Mouse (Mus musculus) fibroblast of lung, adult 2 months (primary cell): ENCODE measurements around the gene Tmc4.
A peak's percentile ranks its signal among the peaks of the same experiment; 100 is the strongest.

Experiments
- DNase-seq: peaks from one replicate; pipeline ENCODE4 v3.0.0-alpha.2; 2011; ENCODE audit warnings: low read depth

The Tmc4 gene

DNA sequence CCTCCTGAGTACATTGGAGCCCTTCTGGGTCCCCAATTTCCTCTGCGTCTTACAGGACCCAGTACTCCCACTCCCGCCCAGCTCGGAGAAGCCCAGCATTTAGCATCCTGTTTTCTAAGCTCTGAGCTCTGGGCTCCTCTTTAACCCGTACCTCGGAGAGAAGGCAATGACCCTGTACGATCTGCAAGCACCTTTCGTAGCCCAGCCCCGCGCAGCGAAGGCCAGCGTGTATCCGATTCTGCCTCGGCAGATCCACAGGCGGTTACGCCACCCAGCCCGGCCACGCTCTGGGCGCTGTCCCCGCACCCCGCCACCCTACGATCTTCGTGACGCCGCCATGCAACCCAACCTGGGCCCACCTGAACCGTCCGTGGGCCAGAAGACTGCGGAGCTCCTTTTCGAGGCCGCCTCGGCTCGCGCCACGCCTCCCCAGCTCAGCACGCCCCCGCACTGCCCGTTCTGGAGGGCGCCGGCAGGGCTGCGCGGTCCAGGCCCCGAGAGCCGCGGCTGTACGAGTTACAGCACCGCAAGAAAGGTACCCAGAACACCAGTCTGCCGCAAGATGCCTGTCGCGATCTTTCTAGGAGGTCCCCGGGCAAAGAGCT lies 15.1 kb upstream of the Tmc4 start, which contains the start of gene Tsen34:
Tsen34 (plus strand) TSS at position 482 of the 605 bp plus-strand sequence.
- DNase-seq = no peak

DNA sequence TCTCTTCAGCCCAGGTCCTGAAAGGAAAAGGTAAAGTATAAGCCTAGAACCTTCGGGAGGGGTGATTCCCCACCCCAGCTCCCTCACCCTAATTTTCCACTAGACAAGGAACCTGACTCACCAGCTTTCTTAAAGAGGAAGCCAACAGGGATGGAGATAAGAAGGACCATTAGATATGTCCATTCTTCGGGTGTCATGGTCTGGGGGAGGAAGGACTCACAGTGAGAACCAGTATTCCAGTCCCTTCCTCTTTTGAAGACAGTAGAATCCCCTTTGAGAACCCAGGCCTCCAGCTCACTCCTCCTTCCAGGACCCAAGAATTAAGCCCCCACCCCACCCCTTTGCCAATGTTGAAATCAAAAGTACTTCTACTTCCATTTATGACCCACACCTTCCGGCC lies 14.6 kb upstream of the Tmc4 start:
- no peak for DNase-seq

DNA sequence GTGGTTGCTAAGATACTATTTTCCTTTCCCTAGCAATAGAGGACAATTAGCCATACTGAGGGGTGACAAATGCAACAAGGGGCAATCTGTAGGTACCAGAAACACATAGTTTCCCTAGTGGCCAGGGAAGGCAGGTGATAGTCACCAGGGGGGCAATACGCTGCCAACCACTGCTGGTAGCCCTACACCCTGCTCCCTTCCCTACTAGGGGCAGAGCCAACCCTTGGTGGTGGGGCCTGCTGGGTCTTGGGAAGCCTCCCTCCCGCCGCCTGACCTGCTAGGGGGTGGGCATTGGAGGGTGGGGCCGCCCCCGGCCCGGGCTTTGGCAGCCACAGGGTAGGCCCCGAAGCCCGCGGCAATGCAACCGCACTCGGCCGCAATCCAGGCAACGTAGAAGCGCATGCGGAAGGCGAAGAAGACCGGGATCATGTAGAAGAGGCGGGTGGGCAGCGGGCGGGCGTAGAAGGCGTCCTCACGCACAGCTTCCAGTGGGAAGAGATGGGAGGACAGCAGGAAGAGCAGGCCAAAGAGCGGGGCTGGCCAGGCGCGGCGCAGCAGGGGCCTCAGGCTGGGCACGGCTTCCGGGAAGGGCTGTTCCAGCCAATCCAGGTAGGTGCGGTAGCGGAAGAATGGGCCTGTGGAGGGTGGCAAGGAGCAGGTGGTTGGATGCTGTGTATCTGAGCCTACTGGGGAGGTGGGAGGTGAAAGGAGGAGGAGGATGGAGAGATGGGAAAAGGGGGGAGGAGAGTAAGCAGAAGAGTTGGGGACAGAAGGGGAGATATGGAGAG lies 8.2 kb upstream of the Tmc4 start:
- DNase-seq = no peak

DNA sequence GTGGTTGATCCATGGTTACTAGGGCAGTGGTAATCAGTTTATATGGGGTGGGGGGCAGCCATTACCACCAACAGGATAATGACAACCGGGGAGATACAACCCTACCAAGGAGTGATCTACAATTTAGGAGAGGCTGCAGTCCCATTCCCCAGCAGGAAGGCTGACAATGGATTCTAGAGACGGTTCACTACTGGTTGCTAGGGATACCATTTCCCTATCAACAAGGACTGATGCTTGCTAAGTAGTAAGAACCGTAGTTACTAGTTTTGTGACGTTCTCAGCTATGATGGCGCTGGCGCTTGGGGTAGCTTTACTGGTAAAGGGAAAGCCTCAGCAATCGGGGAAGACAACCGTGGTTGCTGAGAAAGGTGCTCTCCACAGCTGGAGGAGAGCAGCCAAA lies 7.3 kb upstream of the Tmc4 start:
- no peak for DNase-seq

DNA sequence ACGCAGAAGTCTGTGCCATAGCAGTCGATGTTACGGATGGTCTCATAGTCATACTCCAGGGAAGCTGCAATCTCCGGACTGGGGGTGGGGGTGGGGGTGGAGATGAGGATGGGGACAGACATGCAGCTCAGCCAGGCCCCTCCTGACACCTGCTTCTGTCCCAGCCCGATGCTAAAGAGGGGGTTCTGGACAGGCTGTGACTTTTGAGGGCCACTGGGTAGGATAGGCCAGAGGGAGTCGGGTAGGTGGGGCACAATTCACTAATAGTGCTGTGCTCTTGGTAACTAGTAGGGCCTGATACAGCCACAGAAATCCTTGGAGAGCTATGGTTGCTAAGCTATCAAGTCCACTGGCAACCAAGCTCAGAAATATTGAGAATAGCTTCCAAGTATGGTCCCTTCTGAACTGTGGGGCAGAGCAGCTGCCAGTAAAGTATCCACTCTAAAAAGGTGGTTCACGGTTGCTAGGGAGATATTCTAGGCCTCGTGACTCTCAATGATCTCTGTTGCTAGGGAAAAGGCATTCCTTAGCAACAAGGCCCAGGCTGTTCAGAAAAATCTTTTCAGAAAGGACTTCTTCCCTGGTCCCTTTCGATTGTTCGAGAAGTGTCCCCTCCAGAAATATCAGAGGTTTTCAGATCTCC lies 6.7 kb upstream of the Tmc4 start:
- DNase-seq = no peak

- no peak for DNase-seq
Observed at GRCm38 (mm10) chr7:3676371-3676770, 982 bp downstream of the Tmc4 start.

DNA sequence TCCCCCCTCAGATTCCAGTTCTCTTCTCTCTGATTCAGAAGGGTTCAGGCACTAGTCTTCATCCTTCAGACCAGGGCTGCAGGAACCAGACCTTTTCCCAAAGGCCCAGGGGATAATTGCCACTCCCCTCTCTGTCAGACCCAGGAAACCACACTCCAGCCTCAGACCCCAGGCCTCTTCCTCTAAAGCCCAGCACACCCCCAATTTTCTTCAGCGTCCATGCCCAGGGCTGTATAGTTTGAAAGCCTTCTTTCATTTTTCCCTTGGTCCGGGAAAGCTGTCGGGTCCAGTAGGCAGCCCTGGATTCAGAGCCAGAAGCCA lies 2.2 kb downstream of the Tmc4 start:
- DNase-seq = no peak

GRCm38 (mm10) chr7:3674507-3675227 lies 2.7 kb downstream of the Tmc4 start:
- peak; percentile 9 for DNase-seq

- DNase-seq = no peak
Observed at GRCm38 (mm10) chr7:3666921-3667391, 10.4 kb downstream of the Tmc4 start.

DNA sequence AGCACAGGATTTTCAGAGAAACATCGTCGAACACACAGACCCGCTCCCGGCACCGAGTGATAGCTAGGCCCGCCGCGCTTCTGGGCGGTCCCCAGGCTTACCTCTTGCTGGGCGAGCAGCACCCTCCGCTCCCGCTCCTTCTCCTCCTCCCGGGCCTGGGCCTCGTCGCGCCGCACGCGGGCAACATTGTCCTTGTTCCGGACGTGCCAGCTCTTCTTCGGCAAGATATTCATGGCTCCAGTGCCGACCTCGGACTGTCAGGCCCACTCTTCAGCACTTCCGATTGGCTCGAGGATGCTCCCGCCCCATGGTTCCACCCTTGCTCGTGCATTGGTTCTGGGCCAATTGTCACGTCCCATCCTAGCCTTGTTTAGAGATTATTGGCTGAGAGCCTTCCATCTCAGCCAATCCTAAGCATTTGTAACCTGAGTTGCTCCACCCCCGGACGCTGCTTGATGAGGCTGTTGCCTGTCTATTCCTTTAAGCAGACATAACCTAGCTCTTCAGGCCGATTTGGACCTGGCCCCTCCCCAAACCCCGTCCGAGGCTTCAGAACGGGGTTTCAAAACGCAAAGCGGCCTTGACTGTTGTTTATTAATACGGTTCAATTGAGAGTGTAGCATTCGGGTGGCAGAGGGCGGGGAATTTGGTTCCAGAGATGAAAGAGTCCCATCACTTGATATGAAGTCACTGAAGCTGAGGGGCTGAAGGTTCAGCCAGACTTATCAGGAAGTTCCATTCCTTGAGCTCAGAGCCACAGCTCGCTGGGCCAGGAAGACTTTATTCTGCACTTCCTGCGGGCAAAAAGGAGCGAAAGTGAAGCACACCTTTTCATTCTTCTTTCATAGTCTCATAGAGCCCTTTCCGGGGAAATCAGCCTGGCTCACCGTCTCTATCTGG lies 11.9 kb downstream of the Tmc4 start, which contains the start of gene Leng1:
Leng1 (minus strand) TSS at position 626 of the 900 bp plus-strand sequence.
- peak; percentile 99 for DNase-seq

- DNase-seq = no peak
Observed at GRCm38 (mm10) chr7:3664524-3665214, 12.7 kb downstream of the Tmc4 start.

- DNase-seq = no peak
Observed at GRCm38 (mm10) chr7:3658578-3658977, 18.8 kb downstream of the Tmc4 start.

GRCm38 (mm10) chr7:3656966-3657365 lies 20.4 kb downstream of the Tmc4 start:
- DNase-seq = no peak

DNA sequence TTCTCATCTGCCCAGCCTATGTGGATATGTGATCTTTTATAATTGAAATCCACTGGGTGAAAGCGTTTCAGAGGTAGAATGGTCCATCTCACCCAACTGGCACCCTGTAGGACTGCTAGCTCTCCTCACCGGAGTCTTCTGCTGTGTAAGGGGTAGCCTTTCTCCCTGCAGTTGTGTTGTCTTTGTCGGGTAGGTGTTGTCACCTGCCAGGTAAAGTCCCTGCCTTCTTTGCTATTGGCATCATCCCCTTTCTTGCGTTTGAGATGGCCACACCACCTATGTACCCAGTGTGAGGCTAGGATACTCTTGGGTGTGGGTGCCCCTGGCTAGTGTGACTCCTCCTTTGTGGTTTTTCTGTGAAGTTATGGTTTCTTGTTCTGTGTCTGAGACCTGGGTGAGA lies 30.7 kb downstream of the Tmc4 start:
- no peak for DNase-seq

- DNase-seq = no peak
Observed at GRCm38 (mm10) chr7:3646188-3646587, 31.2 kb downstream of the Tmc4 start.

- no peak for DNase-seq
Observed at GRCm38 (mm10) chr7:3645488-3646025, 31.8 kb downstream of the Tmc4 start.

DNA sequence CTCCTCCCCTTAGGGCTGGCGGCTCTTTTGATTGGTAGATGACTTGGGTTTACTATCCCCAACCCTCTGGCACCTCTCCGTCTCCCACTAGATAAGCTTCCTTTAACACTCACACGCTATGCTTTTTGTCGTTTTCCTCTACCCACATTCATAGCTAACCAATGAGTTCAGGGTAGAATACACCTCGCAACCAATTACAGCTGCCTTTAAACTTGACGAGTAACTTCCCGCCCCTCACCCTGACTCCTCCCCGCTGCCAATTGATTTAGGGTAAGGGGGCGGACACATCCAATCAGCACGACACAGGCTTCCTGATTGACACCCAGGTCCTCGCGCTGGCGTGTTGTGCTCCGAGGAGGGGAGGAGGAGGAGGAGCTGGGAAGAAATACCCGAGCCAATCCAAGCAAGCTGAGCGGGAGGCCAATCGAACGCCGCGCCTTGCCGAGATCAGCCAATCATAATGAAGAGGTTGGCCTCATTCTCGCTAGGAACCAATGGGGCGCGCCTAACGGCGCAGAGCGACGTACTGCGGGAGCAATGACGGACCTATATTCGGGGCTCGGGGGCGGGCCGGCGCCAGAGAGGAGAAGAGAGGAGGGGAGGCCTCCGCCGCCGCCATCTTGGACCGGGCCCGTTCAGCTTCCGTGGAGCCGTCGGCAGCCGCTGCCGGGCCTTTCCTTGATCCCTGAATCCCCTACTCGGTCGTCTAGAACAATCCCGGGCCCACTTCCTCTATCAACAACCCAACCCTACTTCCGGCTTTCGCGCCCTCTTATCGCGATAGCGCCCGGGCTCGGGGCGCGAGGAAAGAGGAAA lies 32.5 kb downstream of the Tmc4 start, which contains the start of gene Cnot3:
Cnot3 (plus strand) TSS at position 597 of the 816 bp plus-strand sequence.
- DNase-seq = peak; percentile 100

DNA sequence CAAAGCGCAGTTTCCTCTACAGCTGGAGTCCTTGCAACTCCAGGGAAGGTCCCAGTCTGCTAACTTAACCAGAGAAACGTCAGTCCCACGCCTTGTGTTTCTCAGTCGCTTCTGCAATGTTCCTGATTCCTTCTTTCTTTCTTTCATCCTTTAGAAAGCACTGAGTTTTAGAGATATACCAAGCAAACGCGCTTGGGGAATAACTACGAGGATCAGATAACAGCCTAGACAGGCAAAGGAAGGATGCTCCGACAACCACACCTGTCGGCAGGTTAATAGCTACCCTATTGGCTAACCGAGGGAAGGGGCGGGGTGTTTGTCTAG lies 33.0 kb downstream of the Tmc4 start:
- DNase-seq = no peak

DNA sequence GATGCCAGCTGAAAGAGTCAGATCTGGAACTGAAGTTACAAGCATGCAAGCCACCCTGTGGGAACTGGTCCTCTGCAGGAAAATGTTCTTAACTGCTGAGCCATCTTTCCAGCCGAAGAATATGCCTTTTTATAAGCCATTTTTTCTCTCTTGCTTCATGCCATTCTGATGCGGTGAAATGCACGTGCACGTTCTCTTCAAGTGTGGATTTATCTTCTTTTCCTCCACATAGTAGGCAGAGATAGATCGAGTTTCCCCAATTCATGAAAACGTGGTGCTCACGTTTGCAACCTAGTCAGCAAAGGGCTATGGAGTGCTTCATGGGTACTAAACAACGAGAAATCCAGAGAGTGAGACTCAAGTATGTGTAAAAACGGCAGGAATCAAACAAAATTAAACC lies 33.5 kb downstream of the Tmc4 start:
- DNase-seq = no peak

GRCm38 (mm10) chr7:3643412-3643811 lies 33.9 kb downstream of the Tmc4 start:
- DNase-seq = no peak
